Mouse (Mus musculus): ENCODE data around the gene Dpf2.

DNA sequence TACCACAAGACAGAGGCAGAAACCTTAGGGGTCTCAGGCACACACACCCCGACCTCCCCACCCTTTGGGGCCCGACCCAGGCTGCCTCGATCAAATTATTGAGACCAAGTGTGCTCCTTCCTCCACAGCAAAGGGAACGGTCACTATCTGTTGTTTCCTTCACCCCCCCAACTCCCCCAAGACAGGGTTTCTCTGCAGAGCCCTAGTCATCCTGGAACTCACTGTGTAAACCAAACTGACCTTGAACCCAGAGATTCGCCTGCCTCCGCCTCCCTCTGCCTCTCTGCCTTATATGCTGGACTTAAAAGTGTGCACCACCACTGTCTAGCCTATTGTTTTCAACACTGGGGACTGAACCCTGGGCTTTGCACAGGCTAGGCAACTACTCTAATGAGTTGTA, 41.1 kb downstream of the Dpf2 start:
- TF ChIP-seq CTCF (IDR thresholded peaks at IDR 0.05; ENCODE audit: low read depth, low read length) (no peak), GATA1 (IDR thresholded peaks at IDR 0.05; ENCODE audit: borderline replicate concordance, low read length) (no peak), POLR2AphosphoS5 (IDR thresholded peaks at IDR 0.05; ENCODE audit: insufficient replicate concordance, low read depth, low read length) (no peak), TAL1 (conservative IDR thresholded peaks at IDR 0.05; ENCODE audit: low read depth, low read length) (no peak), GATA2 (IDR thresholded peaks at IDR 0.05; ENCODE audit: borderline replicate concordance, low read depth, low read length) (no peak)

All from G1E (cell line).